Mouse (Mus musculus) kidney, postnatal 0 days (tissue): Measurements from ENCODE around the gene Usp47. TPM values are rescaled to one million over a fixed set of nuclear protein-coding genes. Genes with fewer than 3 reads are reported as not detected.
A peak's percentile ranks its signal among the peaks of the same experiment; 100 is the strongest.

Source experiments
- ATAC-seq: fragments of 200-750 bp; cut with Nextera tagmentation; replicated peaks from 2 replicates; pipeline ENCODE4 v1.8.0; 2017; ENCODE audit warnings: low read depth, moderate number of reproducible peaks, moderate TSS enrichment, moderate library complexity; ENCODE audit not compliant: low FRiP score
- DNase-seq: peaks from one replicate; pipeline ENCODE4 v3.0.0-alpha.2; 2016; ENCODE audit warnings: low spot score
- H3K27ac ChIP-seq: fragments of 300-500 bp; sonication (generic); 2 replicates; pipeline ENCODE4 v1.5.1; 2014; ENCODE audit warnings: mild to moderate bottlenecking
- H3K27me3 ChIP-seq: fragments of 300-500 bp; sonication (generic); 2 replicates; pipeline ENCODE4 v1.6.1; 2014; ENCODE audit warnings: low read length, mixed read lengths; ENCODE audit not compliant: insufficient read depth
- H3K36me3 ChIP-seq: fragments of 300-500 bp; sonication (generic); 2 replicates; pipeline ENCODE4 v1.6.1; 2014; ENCODE audit warnings: low read length, mixed read lengths; ENCODE audit not compliant: insufficient read depth
- H3K4me1 ChIP-seq: fragments of 300-500 bp; sonication (generic); replicated peaks from 2 replicates; pipeline ENCODE4 v1.6.1; 2014; ENCODE audit warnings: antibody characterized with exemption, low read length, mixed read lengths; ENCODE audit not compliant: insufficient read depth
- H3K4me2 ChIP-seq: fragments of 300-500 bp; sonication (generic); 2 replicates; pipeline ENCODE4 v1.6.1; 2014; ENCODE audit warnings: mild to moderate bottlenecking, low read length, moderate library complexity, mixed read lengths
- H3K4me3 ChIP-seq: fragments of 300-500 bp; sonication (generic); replicated peaks from 2 replicates; pipeline ENCODE4 v1.5.1; 2014; ENCODE audit warnings: low read depth, low read length
- H3K9ac ChIP-seq: fragments of 300-500 bp; sonication (generic); 2 replicates; pipeline ENCODE4 v1.6.1; 2014; ENCODE audit warnings: low read depth, low read length
- H3K9me3 ChIP-seq: fragments of 300-500 bp; sonication (generic); replicated peaks from 2 replicates; pipeline ENCODE4 v1.6.1; 2016; ENCODE audit warnings: low read length, inconsistent platforms, mixed read lengths
- CTCF ChIP-seq: IDR thresholded peaks from 2 replicates; pipeline ENCODE4 v1.5.1; 2016; ENCODE audit warnings: antibody characterized with exemption, low read depth, mild to moderate bottlenecking, moderate library complexity
- WGBS: fragments of 180-500 bp; shearing (Covaris S2); extraction: QIAGEN DNeasy Blood & Tissue Kit; methylation state at CpG from one replicate; pipeline ENCODE4 v1.1.7; 2014; 5-methylcytosine and 5-hydroxymethylcytosine counted together
- polyA plus RNA-seq: library from polyadenylated mRNA; unstranded; fragments of >200 nt; fragmentation: Nextera tagmentation; extraction: Ambion mirVana; gene quantifications from 2 replicates; pipeline ENCODE4 v1.2.1, GENCODE M21; 2015

The Usp47 gene
- polyA plus RNA-seq, 1 experiment from 2014 or later: 37.3 TPM

GRCm38 (mm10) chr7:112123612-112124011, 100.3 kb downstream of the Usp47 start:
- H3K27me3 ChIP-seq: no peaks in the 10 kb centered on the region
- H3K36me3 ChIP-seq: no peaks in the 10 kb centered on the region
- TF ChIP-seq CTCF: no peak
- H3K4me3 ChIP-seq: no peak overlapping the region
- H3K4me2 ChIP-seq: no peak overlapping the region
- WGBS: 94% methylated on average over 5 of the region's 5 CpGs
- H3K9ac ChIP-seq: no peak overlapping the region
- ATAC-seq: no peak
- DNase-seq: no peak
- H3K9me3 ChIP-seq: no peaks in the 10 kb centered on the region
- H3K4me1 ChIP-seq: peaks cover 7% of the 10 kb centered on the region
- H3K27ac ChIP-seq: no peak overlapping the region

GRCm38 (mm10) chr7:112125625-112126260, 102.4 kb downstream of the Usp47 start:
- Histone ChIP-seq H3K9me3 (no peaks in the 10 kb centered on the region), H3K4me3 (no peak overlapping the region), H3K27me3 (no peaks in the 10 kb centered on the region), H3K4me1 (peaks cover 9% of the 10 kb centered on the region), H3K4me2 (no peak overlapping the region), H3K9ac (no peak overlapping the region), H3K27ac (no peak overlapping the region), H3K36me3 (no peaks in the 10 kb centered on the region)
- TF ChIP-seq CTCF: no peak
- WGBS: 85% methylated on average over 7 of the region's 7 CpGs
- ATAC-seq: no peak
- no peak for DNase-seq

- no peaks in the 10 kb centered on the region for H3K27me3 ChIP-seq
- no peaks in the 10 kb centered on the region for H3K36me3 ChIP-seq
- 0 out of 2 replicates have a peak, but pooled peaks cover 6% of the 10 kb centered on the region for H3K4me1 ChIP-seq
- WGBS: 60% methylated on average over 5 of the region's 5 CpGs
- no peak for ATAC-seq
- no peak overlapping the region for H3K9ac ChIP-seq
- no peak overlapping the region for H3K4me2 ChIP-seq
- no peak overlapping the region for H3K27ac ChIP-seq
- H3K4me3 ChIP-seq: no peak overlapping the region
- DNase-seq: no peak
- no peaks in the 10 kb centered on the region for H3K9me3 ChIP-seq
- TF ChIP-seq CTCF: no peak
Measured at GRCm38 (mm10) chr7:112127085-112127637, 103.9 kb downstream of the Usp47 start.

GRCm38 (mm10) chr7:112127954-112128353, 104.7 kb downstream of the Usp47 start:
- ATAC-seq (no peak), DNase-seq (no peak)
- Histone ChIP-seq H3K4me2 (no peak overlapping the region), H3K36me3 (no peaks in the 10 kb centered on the region), H3K4me3 (no peak overlapping the region), H3K27me3 (no peaks in the 10 kb centered on the region), H3K9ac (no peak overlapping the region), H3K27ac (no peak overlapping the region), H3K4me1 (0 out of 2 replicates have a peak, but pooled peaks cover 6% of the 10 kb centered on the region), H3K9me3 (no peaks in the 10 kb centered on the region)
- no peak for TF ChIP-seq CTCF
- WGBS: 87% methylated on average over 4 of the region's 4 CpGs

- H3K9me3 ChIP-seq: no peaks in the 10 kb centered on the region
- H3K9ac ChIP-seq: no peak overlapping the region
- 0 out of 2 replicates have a peak, but pooled peaks cover 6% of the 10 kb centered on the region for H3K4me1 ChIP-seq
- TF ChIP-seq CTCF: no peak
- ATAC-seq (0 out of 2 replicates have a peak, but pooled peaks have one; percentile 69), DNase-seq (no peak)
- H3K27me3 ChIP-seq: no peaks in the 10 kb centered on the region
- no peak overlapping the region for H3K27ac ChIP-seq
- no peaks in the 10 kb centered on the region for H3K36me3 ChIP-seq
- WGBS: 55% methylated on average over 4 of the region's 4 CpGs
- H3K4me2 ChIP-seq: no peak overlapping the region
- H3K4me3 ChIP-seq: no peak overlapping the region
Measured at GRCm38 (mm10) chr7:112128810-112129209, 105.5 kb downstream of the Usp47 start.

GRCm38 (mm10) chr7:112129851-112130250, 106.5 kb downstream of the Usp47 start:
- WGBS: 75% methylated on average over 6 of the region's 6 CpGs
- ATAC-seq (no peak), DNase-seq (no peak)
- Histone ChIP-seq H3K4me3 (no peak overlapping the region), H3K27me3 (no peaks in the 10 kb centered on the region), H3K4me2 (no peak overlapping the region), H3K36me3 (no peaks in the 10 kb centered on the region), H3K27ac (no peak overlapping the region), H3K9ac (no peak overlapping the region), H3K9me3 (no peaks in the 10 kb centered on the region), H3K4me1 (0 out of 2 replicates have a peak, but pooled peaks cover 6% of the 10 kb centered on the region)
- no peak for TF ChIP-seq CTCF
